Mouse (Mus musculus) monocyte, adult 5-6 weeks (primary cell): Measurements from ENCODE around the gene Esyt2. TPM values are rescaled to one million over a fixed set of nuclear protein-coding genes. Genes with fewer than 3 reads are reported as not detected.
A peak's percentile ranks its signal among the peaks of the same experiment; 100 is the strongest.

ENCODE experiments used
- ATAC-seq: fragments of 153-309, 156-312 bp; replicated peaks from 2 replicates; pipeline ENCODE4 v1.8.0; 2017; ENCODE audit warnings: mild to moderate bottlenecking; ENCODE audit not compliant: low TSS enrichment, insufficient number of reproducible peaks, severe bottlenecking, poor library complexity, low FRiP score
- total RNA-seq: library from RNA; stranded (forward); fragments of 200-1000, 200-491, 200-594 nt; gene quantifications from 3 replicates; pipeline ENCODE4 v1.2.3, GENCODE M21; 2017

Esyt2 gene
- total RNA-seq, 1 experiment from 2014 or later, result 98.1 TPM

DNA sequence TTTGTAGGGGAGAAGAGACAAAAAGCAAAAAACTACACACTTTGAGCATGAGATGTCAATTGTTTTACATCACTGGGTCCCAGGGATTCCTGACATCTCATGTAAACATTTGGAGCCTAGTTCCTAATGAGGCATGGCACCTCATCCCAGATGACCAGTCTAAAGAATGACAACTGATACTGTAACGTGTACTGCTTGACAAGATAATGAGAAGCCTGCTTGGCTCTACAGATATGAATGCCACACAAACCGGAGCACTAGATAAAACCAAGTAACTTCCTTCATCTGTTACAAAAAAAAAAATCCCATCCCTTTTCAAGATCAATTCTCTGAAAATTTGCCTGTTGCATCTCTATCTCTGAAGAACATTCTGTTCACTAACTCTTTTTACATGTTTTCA is 4.0 kb upstream of the Esyt2 start:
- no peak for ATAC-seq

DNA sequence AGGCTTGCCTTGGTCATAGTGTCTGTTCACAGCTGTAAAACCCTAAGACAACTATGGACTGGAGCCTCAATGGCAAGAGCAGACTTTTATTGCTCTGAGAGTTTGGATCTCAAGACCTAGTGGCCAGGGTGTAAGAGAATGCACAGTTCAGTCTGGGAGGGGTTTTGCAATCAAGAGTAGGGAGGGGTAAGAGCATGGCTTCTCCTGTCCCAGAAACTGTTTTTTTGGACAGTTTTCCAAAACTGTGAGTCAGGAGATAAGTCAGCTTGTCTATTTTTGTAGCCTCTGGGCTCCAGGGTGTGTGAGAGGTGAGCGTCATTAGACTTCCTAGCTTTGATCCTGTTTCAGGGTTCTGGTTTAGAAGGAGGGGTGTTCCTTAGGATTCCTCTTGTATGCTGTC is 2.5 kb upstream of the Esyt2 start:
- ATAC-seq, result no peak

DNA sequence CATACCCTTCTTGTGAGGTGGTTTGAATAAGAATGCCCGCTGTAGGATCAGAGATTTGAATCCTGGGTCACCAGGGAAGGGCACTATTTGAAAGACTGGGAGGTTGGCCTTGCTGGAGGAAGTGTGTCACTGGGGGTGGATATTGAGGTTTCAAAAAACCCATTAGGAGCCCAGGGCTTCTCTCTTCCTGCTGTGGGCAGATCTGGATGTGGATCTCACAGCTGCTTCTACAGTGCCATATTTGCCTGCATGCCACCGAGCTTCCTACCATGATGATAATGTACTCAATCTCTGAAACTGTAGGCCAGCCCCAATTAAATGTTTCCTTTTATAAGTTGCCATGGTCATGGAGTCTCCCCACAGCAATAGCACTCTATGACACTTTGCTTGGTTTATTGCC is 1.8 kb upstream of the Esyt2 start:
- ATAC-seq, result no peak

DNA sequence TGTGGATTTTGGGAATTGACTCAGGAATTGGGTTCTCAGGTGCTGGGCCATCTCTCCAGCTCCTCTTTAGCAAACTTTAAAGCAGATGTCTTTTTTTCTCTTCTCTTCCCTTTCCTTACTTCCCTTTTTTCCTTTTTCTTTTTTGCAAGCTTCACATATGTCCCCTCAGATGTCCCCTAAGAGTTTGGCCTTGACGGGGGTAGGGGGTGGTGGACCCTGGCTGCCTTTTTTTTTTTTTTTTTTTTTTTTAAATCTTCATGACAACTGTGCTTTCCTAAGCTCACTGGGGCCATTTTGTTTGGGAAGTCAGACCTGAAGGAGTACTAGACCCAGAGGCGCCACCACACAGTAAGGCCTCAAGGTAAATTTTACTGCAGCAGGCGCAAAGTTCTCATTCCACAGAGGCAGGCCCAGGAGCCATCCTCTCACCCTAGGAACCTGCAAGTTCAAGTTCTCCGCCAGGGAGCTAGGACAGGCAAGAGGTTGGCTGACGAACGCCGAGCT is 795 bp upstream of the Esyt2 start:
- ATAC-seq, result no peak

DNA sequence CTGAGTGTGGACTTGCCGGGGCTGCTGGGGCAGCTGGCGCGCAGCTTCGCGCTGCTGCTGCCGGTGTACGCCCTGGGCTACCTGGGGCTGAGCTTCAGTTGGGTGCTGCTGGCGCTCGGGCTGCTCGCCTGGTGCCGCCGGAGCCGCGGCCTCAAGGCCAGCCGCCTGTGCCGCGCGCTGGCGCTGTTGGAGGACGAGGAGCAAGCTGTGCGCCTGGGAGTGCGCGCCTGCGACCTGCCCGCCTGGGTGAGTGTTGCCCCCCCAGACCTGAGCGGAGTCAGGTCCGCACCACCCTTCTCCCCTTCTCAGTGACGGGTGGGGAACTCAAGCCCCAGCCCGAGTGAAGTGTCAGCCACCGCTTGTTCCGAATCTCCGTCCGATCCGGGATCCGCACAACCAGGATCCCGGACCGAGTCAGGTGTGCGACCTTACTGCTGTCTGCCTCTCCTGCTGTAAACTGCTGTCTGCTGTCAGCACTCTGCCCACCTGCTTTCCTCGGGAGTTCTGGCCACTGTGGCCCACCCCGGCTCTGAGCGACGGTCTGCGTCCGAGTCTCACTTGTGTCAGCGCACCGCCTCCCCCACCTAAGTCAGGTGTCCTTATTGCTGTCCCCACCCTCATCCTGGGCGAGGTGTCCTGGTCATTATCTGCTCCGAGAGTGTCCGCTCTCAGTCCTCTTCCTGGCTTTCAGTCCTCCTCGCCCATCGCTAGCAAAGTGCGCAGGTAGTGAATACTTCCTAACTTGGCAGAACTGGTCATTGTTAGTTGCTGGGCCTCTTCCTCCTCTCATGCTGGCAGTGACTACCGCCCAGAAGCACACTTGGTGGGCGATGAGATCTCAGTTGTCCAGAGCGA is 658 bp downstream of the Esyt2 start:
- peak; percentile 18; the same call in 1 of the 2 replicates for ATAC-seq

DNA sequence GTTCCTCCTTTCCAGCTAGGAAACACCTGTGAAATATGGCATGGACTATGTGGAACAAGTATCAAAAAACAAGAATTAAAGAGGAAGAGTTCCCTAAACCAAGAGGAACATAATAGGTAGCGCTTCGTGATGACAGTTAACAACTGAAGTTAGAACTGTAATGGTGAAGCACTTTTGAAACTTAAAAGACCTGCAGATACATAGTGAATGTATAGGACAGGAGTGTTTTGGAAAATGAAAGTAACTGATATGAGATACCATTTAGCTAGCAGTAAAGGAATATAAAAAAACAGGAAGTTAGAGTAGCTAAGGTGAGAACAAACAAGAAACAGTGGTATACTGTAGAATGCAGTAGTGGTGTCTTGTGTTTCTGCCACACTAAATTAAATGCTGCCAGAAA is 1.9 kb downstream of the Esyt2 start:
- ATAC-seq, result no peak

DNA sequence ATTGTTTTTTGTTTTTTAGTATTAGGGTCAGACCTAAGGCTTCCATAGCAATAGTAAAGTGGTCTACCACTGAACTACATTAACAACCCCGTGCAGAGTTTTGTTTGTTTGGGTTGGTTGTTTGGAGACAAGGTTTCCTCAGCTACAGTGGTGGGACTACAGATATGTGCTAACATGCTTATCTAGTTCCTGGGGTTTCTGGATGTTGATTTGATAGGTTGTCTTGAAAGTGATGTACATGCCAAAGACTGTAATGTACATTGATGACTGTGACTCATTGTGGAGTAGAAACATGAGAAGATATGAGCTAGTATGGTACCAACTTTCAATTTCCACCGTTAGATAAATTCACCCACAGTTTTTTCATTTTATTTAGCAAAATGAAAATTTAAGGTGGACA is 2.5 kb downstream of the Esyt2 start:
- ATAC-seq, result no peak

DNA sequence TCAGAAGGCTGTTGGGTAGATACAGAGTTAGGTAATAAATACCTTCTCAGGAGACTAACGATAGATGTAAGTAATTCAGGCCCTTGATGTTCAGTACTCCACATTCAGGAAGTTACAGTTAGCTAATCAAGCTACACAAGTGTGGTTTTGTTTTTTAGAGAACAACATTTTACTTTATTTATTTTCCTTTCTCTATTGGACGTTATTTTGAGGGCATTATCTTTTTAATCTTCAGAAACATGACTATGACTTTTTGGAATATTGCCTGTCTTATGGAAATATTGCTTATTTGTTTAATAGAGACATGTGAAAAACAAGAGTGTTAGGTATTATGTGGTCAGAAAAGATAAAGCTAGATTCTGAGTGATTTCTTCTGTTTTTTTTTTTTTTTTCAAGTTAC is 12.2 kb downstream of the Esyt2 start:
- ATAC-seq, result no peak

DNA sequence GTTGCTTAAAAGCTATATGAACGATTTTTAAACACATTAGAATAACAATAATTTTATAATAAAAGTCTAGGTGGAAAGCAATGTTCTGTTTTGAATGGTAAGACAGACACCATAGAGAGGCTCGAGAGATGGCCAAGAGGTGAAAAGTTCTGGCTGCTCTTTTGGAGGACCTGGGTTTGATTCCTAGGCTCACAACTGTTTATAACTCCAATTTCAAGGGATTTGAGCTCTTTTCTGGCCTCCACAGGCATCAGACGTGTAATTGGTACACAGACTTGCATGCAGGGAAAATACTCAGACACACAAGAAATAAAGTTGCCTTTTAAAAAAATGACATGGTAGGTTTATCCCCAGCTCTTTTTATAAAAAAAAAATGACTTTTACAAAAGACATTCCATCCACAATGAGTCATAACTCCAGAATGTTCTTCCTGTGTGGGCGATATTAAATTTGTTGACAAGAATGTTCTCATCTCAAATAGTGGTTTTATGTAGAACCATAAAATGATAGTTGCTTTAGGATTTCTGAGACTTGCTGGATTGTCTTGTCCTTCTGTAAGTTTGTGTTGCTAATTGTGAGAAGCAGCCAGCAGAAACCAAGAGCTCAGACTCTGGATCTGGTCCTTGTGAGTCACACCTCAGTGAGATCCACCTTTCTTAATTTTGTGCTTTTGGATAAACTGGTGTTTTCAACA is 12.8 kb downstream of the Esyt2 start:
- ATAC-seq, result no peak

DNA sequence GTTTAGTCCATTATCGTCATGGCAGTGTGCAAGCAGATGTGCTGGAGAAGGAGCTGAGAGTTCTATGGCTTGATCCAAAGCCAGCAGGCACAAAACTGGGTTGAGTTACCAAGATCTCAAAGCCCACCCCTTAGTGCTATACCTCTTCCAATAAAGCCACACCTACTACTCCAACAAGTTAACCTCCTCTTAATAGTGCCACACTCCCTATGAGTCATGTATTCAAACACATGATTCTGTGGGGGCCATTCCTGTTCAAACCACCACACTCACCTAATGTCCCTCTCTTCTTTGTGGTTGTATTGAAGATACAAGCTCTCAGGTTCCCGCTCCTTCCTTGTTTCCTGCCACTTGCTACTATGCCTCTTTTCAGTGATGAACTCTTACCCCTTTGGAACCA is 18.9 kb downstream of the Esyt2 start:
- ATAC-seq, result no peak

DNA sequence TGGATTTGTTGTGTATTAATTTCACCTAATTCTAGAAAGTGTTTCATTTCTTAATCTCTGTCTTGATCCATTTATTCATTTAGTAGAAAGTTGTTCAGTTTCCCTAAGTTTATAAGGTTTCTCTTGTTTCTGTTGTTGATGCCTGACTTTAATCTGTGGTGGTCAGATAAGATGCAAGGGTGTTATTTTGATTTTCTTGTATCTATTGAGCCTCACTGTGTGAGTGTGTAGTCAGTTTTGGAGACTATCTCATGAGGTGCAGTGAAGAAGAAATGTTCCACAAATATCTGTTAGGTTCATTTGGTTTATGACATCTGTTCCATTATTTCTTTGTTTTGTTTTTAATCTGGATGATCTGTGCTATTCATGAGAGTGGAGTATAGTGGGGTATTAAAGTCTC is 21.2 kb downstream of the Esyt2 start:
- no peak for ATAC-seq

DNA sequence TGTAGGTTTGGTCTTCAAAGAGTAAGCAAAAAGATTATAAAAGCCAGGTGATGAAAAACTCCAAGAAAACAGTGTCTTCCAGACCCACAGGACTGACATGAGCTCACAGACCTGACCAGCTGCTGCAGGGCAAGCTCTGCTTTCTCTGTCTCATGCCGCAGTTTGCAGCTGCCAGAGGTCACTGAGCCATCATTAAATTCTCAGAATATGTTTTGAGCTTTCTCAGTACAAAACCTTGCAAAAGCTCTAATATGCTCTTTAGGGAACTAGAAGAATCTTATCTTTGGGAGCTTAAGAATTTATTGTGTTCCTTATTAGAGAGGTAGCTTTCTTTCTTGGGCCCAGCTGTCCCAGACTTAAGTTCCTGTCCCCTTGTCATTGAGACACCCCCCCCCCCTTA is 25.0 kb downstream of the Esyt2 start:
- no peak for ATAC-seq

DNA sequence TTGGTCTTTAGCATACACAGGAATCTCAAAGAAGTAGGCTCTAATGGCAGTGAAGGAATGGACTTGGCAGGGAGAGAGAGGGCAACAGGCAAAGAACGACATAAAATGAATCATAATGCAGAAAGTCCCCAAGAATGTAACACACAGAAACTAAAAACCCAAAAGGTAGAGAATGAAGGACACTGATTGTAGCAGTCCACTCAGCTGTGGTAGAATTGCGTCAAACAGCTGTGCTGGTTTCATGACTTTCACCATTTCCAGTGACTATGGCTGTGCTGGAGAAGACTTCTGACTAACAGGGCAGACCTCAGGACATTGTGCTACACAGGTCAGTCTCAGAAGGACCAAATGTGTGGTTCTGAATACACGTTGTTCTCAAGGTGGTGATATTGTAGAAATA is 26.9 kb downstream of the Esyt2 start:
- no peak for ATAC-seq

DNA sequence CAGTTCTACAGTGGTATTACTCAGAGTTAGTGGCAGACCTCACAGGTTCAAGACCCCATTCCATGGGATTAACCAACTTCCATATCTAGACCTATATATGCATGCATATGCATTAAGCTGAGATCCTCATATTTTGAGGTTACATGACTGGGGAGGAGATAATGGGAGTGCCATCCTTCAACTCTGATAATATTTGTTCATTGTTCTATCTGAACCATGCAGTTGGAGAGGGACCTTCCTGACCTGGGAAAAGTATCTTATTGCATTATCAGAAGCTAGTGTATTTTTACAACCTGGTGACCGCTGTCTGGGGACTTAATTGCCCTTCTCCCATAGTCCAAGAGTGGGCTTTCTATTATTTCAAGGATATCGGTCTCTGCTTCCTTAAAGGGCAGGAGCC is 27.6 kb downstream of the Esyt2 start:
- no peak for ATAC-seq

DNA sequence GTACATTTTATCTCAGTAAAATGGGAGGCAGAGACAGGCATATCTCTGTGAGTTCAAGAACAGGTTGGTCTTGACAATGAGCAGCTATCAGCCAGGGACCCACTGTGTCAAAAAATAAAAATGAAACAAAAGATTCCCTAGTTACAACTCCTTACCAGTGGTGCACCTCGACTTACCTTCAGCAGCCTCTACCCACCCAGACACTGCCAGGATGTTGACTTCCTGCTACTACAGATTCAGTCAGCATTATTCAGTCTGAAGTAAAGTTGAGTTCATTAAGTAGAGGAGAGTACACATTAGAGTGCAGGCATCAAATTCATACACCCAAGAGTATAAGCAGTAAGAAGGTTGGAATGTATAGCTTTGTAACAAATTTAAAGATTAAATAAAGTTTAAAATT is 32.8 kb downstream of the Esyt2 start:
- no peak for ATAC-seq

DNA sequence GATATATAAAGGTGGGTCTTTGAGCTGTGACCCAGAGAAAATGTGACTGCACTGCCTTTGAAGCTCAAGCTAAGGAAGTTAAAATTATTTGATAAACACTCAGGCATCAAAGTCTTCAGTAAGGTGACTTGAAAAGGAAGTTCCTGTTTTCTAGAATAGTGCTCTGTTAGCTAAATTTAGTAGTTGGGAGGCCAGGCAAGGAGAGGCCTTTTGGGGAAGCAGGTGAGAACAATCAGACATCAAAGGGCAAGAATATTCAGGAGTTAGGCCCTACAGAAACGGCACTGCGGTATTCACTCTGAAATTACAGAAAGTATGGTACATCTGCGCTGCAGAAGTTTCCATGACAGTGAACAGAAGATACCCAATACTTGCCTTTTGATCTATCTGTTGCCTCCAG is 34.5 kb downstream of the Esyt2 start:
- ATAC-seq, result no peak

DNA sequence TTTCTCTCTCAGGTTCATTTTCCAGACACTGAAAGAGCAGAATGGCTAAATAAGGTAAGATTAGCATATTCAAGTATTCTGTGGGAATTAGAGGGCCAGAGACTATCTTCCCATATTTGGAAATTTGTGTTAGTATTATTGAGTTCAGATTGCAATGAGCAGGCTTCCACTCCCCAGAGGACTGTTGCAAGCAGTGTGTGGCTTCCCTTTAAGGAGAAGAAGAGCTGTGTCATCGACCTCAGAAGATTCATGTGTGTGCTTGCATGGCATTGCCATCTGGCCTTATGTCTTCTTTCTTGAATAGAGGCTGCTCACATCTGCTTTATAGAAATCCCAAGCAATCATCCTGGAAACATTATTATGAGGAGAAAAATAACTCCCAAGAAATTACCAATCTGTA is 36.8 kb downstream of the Esyt2 start:
- no peak for ATAC-seq

DNA sequence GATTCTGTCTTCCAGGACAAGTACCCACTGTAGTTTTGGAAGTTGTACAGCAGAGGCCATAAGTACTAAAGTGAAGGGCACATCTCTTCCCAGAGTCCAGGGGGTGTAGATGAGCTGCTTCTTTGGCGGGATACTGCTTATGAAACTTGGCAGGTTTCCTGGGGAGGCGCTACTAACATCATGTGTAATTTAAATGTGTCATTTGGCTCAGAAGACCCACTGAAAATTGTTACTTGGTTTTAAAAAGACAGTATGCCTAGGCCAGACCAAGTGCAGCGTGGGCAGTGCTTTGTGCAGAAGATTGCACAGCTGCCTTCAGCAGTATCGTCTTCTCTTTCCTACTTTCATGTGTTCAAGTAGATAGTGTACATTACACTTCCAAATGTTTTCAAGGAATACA is 44.5 kb downstream of the Esyt2 start:
- no peak for ATAC-seq

DNA sequence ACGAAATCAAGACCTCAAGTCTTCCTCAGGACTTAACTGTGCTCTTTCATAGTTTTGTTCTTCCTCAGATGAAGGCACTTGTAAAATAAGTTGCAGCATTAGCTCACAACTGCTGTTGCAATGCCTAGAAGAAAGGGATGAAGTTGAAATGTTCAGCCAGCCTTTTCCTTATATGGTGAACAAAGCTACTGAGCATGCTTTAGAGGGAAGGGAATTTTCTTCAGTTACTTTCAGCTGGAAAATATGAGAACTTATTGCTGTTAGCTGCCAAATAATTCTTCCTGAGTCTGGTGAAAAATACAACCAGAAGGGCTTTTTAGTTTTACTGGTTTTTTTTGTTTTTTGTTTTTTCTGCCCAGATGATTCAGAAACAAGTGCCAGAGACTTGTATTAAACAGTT is 45.2 kb downstream of the Esyt2 start:
- ATAC-seq, result no peak

DNA sequence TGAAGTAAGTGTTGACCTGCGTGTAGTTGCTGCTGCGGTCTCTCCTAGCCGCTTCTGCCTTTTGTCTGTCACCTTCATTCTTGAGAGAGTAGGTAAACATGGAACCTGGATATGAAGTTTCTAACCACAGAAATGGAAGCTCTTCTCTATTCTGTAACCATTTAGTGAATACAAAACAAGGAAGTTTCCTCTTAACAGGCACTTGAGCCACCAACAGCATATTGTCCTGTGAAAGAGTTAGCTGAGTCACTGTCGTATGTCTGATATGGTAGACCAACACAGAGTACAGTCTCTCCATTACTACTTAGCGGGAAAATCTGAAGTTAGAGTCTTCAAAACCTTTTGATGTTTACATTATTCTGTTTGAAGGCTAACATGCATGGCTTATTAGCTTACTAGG is 53.3 kb downstream of the Esyt2 start:
- ATAC-seq, result no peak
